Mouse (Mus musculus) liver, embryonic 14.5 days (tissue): Measurements from ENCODE around the gene Prmt7. TPM values are rescaled to one million over a fixed set of nuclear protein-coding genes. Genes with fewer than 3 reads are reported as not detected.
A peak's percentile ranks its signal among the peaks of the same experiment; 100 is the strongest.

ENCODE experiments used
- ATAC-seq: fragments of 200-750 bp; cut with Nextera tagmentation; 2 replicates; pipeline ENCODE4 v1.8.0; 2017; ENCODE audit warnings: moderate number of reproducible peaks, mild to moderate bottlenecking, moderate library complexity; ENCODE audit not compliant: insufficient read depth
- DNase-seq, 3 experiments: peaks; one replicate each; pipeline ENCODE4 v3.0.0-alpha.2; 2012 to 2013; ENCODE audit warnings: low read depth in 3 of 3, low spot score in 3 of 3
- H3K27ac ChIP-seq: fragments of 300-500 bp; sonication (generic); 2 replicates; pipeline ENCODE4 v1.5.1; 2014; ENCODE audit warnings: moderate library complexity, mild to moderate bottlenecking, control low read depth, inconsistent platforms
- H3K27me3 ChIP-seq: fragments of 300-500 bp; sonication (generic); 2 replicates; pipeline ENCODE4 v1.6.1; 2014; ENCODE audit warnings: mild to moderate bottlenecking, low read length, moderate library complexity; ENCODE audit not compliant: control insufficient read depth, insufficient read depth
- H3K36me3 ChIP-seq: fragments of 300-500 bp; sonication (generic); replicated peaks from 2 replicates; pipeline ENCODE4 v1.6.1; 2014; ENCODE audit warnings: low read depth; ENCODE audit not compliant: control insufficient read depth, insufficient read depth
- H3K4me1 ChIP-seq, 2 experiments: fragments of 200-500 bp in 1 of 2; fragments of 300-500 bp in 1 of 2; sonication (generic) in 1 of 2; replicated peaks; 2 replicates each; pipeline ENCODE4 v1.6.1; 2012 to 2014; ENCODE audit warnings: antibody characterized with exemption in 1 of 2, inconsistent platforms in 1 of 2, low read length in 1 of 2; ENCODE audit not compliant: control insufficient read depth in 2 of 2, insufficient read depth in 2 of 2
- H3K4me2 ChIP-seq: fragments of 300-500 bp; sonication (generic); 2 replicates; pipeline ENCODE4 v1.6.1; 2014; ENCODE audit warnings: low read depth, mild to moderate bottlenecking, control low read depth, moderate library complexity
- H3K4me3 ChIP-seq, 2 experiments: fragments of 200-500 bp in 1 of 2; fragments of 300-500 bp in 1 of 2; sonication (generic) in 1 of 2; 2 replicates each; pipeline ENCODE4 v1.5.1; 2012 to 2014; ENCODE audit warnings: low read depth in 2 of 2, low read length in 2 of 2, mild to moderate bottlenecking in 2 of 2, control low read depth in 1 of 2, inconsistent platforms in 1 of 2, moderate library complexity in 1 of 2; ENCODE audit not compliant: insufficient read depth in 1 of 2
- H3K9ac ChIP-seq: fragments of 300-500 bp; sonication (generic); replicated peaks from 2 replicates; pipeline ENCODE4 v1.6.1; 2014; ENCODE audit warnings: mild to moderate bottlenecking, control low read depth, moderate library complexity
- H3K9me3 ChIP-seq: fragments of 300-500 bp; sonication (generic); 2 replicates; pipeline ENCODE4 v1.6.1; 2016; ENCODE audit warnings: low read length, mixed read lengths; ENCODE audit not compliant: control insufficient read depth
- CTCF ChIP-seq: IDR thresholded peaks from 2 replicates; pipeline ENCODE4 v1.5.1; 2016; ENCODE audit warnings: antibody characterized with exemption, low read depth, control low read depth
- EP300 ChIP-seq: IDR thresholded peaks from 2 replicates; pipeline ENCODE4 v1.6.1; 2016; ENCODE audit warnings: antibody characterized with exemption, low read depth
- WGBS: fragments of 180-500 bp; shearing (Covaris S2); extraction: QIAGEN DNeasy Blood & Tissue Kit; methylation state at CpG from one replicate; pipeline ENCODE4 v1.1.7; 2014; ENCODE audit not compliant: insufficient replicate concordance; 5-methylcytosine and 5-hydroxymethylcytosine counted together
- polyA plus RNA-seq, 2 experiments: library from polyadenylated mRNA; depleted of rRNA in 1 of 2; stranded (reverse) in 1 of 2; unstranded in 1 of 2; fragments of >200 nt; fragmentation: Nextera tagmentation in 1 of 2; extraction: Ambion mirVana in 1 of 2; gene quantifications; 2 replicates each; pipeline versions ENCODE4 v1.2.1 to v1.2.3; 2012 to 2014

Gene Prmt7
- polyA plus RNA-seq, 2 experiments, result 11.1 to 19.1 TPM

DNA sequence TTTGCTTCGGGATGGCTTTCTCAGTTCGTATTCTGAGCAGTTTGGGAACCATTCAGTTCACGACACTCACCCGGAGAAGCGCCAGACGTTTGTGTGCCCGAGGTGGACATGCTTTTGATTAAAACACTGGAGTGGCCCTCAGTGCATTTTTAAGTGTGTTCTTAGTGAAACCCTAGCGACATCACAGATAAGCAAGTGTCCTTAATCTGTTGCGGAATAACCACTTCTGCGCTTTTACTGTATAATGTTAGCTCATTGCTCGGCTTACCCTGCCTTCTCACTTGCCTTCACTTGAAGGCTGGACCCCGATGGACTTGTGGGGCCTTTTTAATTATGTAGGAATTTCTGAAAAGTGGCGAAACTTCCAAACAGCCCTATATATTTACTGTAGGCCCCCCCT, 685 bp downstream of the Prmt7 start:
- WGBS, result 2% methylated on average over 13 of the region's 13 CpGs
- peaks cover 4 to 6% of the 10 kb centered on the region in 2 experiments for H3K4me1 ChIP-seq
- H3K9me3 ChIP-seq, result no peaks in the 10 kb centered on the region
- peak; percentile 8; the same call in 1 of the 2 replicates for ATAC-seq
- peaks cover 14% of the 10 kb centered on the region for H3K36me3 ChIP-seq
- H3K9ac ChIP-seq, result peak overlapping the region; percentile 84
- H3K4me2 ChIP-seq, result peak overlapping the region; percentile 87
- H3K27ac ChIP-seq, result peak overlapping the region; percentile 47
- no peaks in the 10 kb centered on the region for H3K27me3 ChIP-seq
- H3K4me3 ChIP-seq, result peak overlapping the region; percentile 64 to 85
- no peak for TF ChIP-seq CTCF
- no peak for TF ChIP-seq EP300
- no peak for DNase-seq

DNA sequence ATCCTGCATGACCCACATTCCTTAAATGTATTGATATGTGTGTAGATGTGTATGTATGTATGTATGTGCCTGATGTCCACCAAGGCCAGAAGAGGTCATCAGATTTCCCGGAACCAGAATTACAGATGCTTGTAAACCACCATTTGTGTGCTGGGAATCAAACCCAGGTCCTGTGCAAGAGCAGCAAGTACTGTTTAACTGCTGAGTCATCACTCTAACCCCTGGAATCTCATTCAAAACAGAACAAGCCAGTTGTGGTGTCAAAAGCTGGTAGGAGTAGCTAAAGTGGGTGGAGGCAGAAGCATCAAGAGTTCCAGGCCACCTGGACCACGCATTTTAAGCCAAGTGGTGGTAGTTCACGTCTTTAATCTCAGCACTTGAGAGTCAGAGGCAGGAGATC, 3.2 kb downstream of the Prmt7 start:
- WGBS, result 81% methylated on average over 3 of the region's 3 CpGs
- no peak overlapping the region for H3K27ac ChIP-seq
- ATAC-seq, result no peak
- H3K9me3 ChIP-seq, result no peaks in the 10 kb centered on the region
- H3K4me3 ChIP-seq, result no peak overlapping the region
- no peaks in the 10 kb centered on the region for H3K27me3 ChIP-seq
- DNase-seq, result no peak
- no peak overlapping the region for H3K9ac ChIP-seq
- no peak overlapping the region for H3K4me2 ChIP-seq
- peaks cover 4 to 6% of the 10 kb centered on the region in 2 experiments for H3K4me1 ChIP-seq
- TF ChIP-seq EP300 (no peak), CTCF (no peak)
- H3K36me3 ChIP-seq, result peaks cover 2% of the 10 kb centered on the region

DNA sequence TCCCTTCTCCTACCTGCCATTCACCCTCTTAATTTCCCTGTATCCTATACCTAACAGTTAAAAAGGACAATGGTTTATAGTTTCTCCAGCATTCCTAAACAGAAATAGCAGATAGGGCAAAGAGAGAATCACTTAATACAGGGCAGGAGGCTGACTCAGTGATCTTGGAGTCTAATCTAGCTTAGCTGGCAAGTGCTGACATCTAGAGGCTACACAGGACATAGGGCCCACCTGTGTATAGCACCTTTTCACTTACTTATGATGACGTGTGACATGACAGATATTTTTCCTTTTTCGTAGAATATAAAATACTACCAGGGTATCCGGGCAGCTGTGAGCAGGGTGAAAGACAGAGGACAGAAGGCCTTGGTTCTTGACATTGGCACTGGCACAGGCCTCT, 8.9 kb downstream of the Prmt7 start:
- DNase-seq (no peak), ATAC-seq (no peak)
- Histone ChIP-seq H3K4me3 (no peak overlapping the region), H3K36me3 (peaks cover 12% of the 10 kb centered on the region), H3K4me2 (no peak overlapping the region), H3K27me3 (no peaks in the 10 kb centered on the region), H3K27ac (no peak overlapping the region), H3K4me1 (no peaks in the 10 kb centered on the region), H3K9me3 (no peaks in the 10 kb centered on the region), H3K9ac (no peak overlapping the region)
- WGBS, result 79% methylated on average over 3 of the region's 3 CpGs
- TF ChIP-seq CTCF (0 out of 2 replicates have a peak, but pooled peaks have one; percentile 17), EP300 (no peak)

DNA sequence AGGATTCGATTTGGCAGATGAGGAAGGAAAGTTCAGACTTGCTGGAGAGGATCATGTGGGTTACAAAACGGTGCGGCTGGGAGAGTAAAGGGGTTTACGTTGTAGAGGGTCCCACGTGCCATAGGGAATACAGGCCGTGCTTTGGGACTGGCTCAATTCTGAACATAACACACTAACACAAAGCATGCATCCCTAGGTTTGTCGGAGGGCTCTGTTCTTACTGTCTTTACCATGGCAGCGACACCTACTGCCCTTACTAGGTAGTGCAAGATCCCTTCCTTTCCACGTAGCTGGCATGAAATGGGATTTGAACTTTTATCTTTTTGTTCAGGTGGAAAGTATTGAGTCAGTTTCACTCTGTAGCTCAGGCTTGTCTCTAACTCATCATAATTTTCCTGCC, 15.9 kb downstream of the Prmt7 start:
- Histone ChIP-seq H3K9ac (no peak overlapping the region), H3K4me3 (no peak overlapping the region), H3K4me1 (no peaks in the 10 kb centered on the region), H3K27ac (no peak overlapping the region), H3K9me3 (no peaks in the 10 kb centered on the region), H3K27me3 (no peaks in the 10 kb centered on the region), H3K36me3 (peaks cover 7% of the 10 kb centered on the region), H3K4me2 (no peak overlapping the region)
- DNase-seq, result peak in 2 of 3 experiments; percentile 13 to 30
- no peak for TF ChIP-seq EP300
- TF ChIP-seq CTCF, result peak; percentile 86
- WGBS, result 42% methylated on average over 9 of the region's 9 CpGs
- no peak for ATAC-seq

DNA sequence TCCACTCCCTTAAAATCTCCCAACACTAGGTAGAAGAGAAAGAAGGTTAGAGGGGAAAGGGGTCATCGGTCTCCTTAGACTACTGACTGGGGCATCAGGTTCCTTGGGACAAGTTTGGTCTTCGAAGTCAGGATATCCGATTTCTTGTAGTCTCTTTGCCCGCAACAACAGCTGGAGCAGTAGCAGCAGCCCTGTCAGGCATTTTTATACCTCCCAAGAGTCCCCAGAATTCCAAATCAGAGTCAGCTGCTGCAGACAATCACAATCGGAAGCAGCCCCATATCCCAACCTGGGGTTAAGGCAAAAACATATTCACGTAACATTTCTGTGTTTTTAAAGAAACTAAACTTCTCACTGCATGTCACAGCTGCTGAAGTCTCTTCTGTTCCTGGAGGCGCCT, 20.8 kb downstream of the Prmt7 start:
- Histone ChIP-seq H3K27ac (no peak overlapping the region), H3K9ac (no peak overlapping the region), H3K4me1 (no peaks in the 10 kb centered on the region), H3K27me3 (no peaks in the 10 kb centered on the region), H3K4me3 (no peak overlapping the region), H3K4me2 (no peak overlapping the region), H3K36me3 (peaks cover 5% of the 10 kb centered on the region), H3K9me3 (no peaks in the 10 kb centered on the region)
- no peak for DNase-seq
- TF ChIP-seq CTCF (no peak), EP300 (no peak)
- ATAC-seq, result no peak
- WGBS, result 70% methylated on average over 7 of the region's 7 CpGs
